Mouse (Mus musculus) left cerebral cortex, postnatal 10 days (tissue): ENCODE measurements at regions not wholly inside any gene's neighbourhood (a gene's known extent, or its start where the extent isn't known, plus 50 kb on each side); places are given as distances from the start of the nearest gene placed in this dataset.
A peak's percentile ranks its signal among the peaks of the same experiment; 100 is the strongest.

Experiments used
- DNase-seq, 2 experiments: peaks; one replicate each; pipeline ENCODE4 v3.0.0; 2021 to 2022; ENCODE audit warnings: low spot score in 2 of 2, mixed read lengths in 1 of 2; ENCODE audit errors: extremely low spot score in 1 of 2
- intact Hi-C: fragments of 180-260 bp; cut with DNase I; formaldehyde crosslinking; loops from one replicate; pipeline ENCODE4 v1.15.1; 2025

GRCm38 (mm10) chr10:92289230-92289629, 433.0 kb downstream of the Nedd1 start:
- no peak for DNase-seq
- intact Hi-C loops: no loop called here

GRCm38 (mm10) chr10:92284231-92284630, 438.0 kb downstream of the Nedd1 start:
- intact Hi-C loops: no loop called here
- DNase-seq: no peak

- no peak for DNase-seq
- intact Hi-C loops: no loop called here
Observed at GRCm38 (mm10) chr10:92277981-92278380, 444.2 kb downstream of the Nedd1 start.

- intact Hi-C loops: no loop called here
- DNase-seq: no peak
Observed at GRCm38 (mm10) chr10:92257815-92258214, 464.4 kb downstream of the Nedd1 start.

GRCm38 (mm10) chr10:92248648-92249047, 473.6 kb downstream of the Nedd1 start:
- intact Hi-C loops: no loop called here
- DNase-seq: peak in 1 of 2 experiments; percentile 29

- intact Hi-C loops: no loop called here
- DNase-seq: no peak
Observed at GRCm38 (mm10) chr10:92247449-92247805, 474.8 kb downstream of the Nedd1 start.

- intact Hi-C loops: no loop called here
- DNase-seq: peak in 1 of 2 experiments; percentile 25
Observed at GRCm38 (mm10) chr10:92246785-92247448, 475.3 kb downstream of the Nedd1 start.

GRCm38 (mm10) chr10:92242714-92243440, 479.3 kb downstream of the Nedd1 start:
- intact Hi-C loops: no loop called here
- peak; percentile 11 to 55 for DNase-seq

- intact Hi-C loops: no loop called here
- DNase-seq: no peak
Observed at GRCm38 (mm10) chr10:92237881-92238280, 484.3 kb downstream of the Nedd1 start.

GRCm38 (mm10) chr10:92232081-92232480, 490.1 kb downstream of the Nedd1 start:
- intact Hi-C loops: no loop called here

GRCm38 (mm10) chr10:92225818-92226217, 496.4 kb downstream of the Nedd1 start:
- DNase-seq: peak in 1 of 2 experiments; percentile 9
- intact Hi-C loops: no loop called here

More at GRCm38 (mm10) chr10:92232081-92232480, 490.1 kb downstream of the Nedd1 start:
- no peak for DNase-seq

- no peak for DNase-seq
- intact Hi-C loops: no loop called here
Observed at GRCm38 (mm10) chr10:92225071-92225470, 497.1 kb downstream of the Nedd1 start.

- DNase-seq: no peak
- intact Hi-C loops: no loop called here
Observed at GRCm38 (mm10) chr10:92219310-92219709, 502.9 kb downstream of the Nedd1 start.

GRCm38 (mm10) chr10:92170856-92171255, 551.4 kb downstream of the Nedd1 start:
- intact Hi-C loops: no loop called here
- no peak for DNase-seq

GRCm38 (mm10) chr10:92166057-92166456, 556.2 kb downstream of the Nedd1 start:
- DNase-seq: no peak
- intact Hi-C loops: no loop called here

- intact Hi-C loops: no loop called here
- no peak for DNase-seq
Observed at GRCm38 (mm10) chr10:92164991-92165390, 557.2 kb downstream of the Nedd1 start.

GRCm38 (mm10) chr10:92164648-92164960, 557.6 kb downstream of the Nedd1 start:
- intact Hi-C loops: no loop called here
- DNase-seq: no peak

- no peak for DNase-seq
- intact Hi-C loops: no loop called here
Observed at GRCm38 (mm10) chr10:92163851-92164647, 558.2 kb downstream of the Nedd1 start.

- no peak for DNase-seq
- intact Hi-C loops: no loop called here
Observed at GRCm38 (mm10) chr10:92163071-92163504, 559.1 kb downstream of the Nedd1 start.
